Mouse (Mus musculus): ENCODE data around the gene Nfatc2. TPM values are rescaled to one million over a fixed set of nuclear protein-coding genes. Genes with fewer than 3 reads are reported as not detected.

The Nfatc2 gene
- polyA plus RNA-seq, 1 experiment: 0.07 TPM

DNA sequence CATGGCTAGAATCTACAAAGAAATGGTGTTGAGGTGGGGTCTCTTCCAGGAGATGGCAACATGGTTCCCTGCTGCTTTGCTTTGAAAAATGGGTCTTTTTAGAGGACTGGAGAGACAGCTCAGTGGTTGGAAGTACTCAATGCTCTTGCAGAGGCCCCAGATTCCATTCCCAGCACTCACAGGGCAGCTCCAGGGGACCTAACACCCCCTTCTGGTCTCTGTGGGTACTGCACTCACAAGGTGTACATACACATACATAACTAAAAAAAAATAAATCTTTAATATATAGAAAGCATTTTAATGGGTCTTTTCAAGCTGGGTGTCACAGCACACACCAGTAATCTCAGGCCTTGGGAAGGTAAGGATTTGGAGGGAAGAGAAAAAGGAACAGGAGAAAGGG is 89.9 kb downstream of the Nfatc2 start:
- H3K79me2 ChIP-seq (ENCODE audit: control insufficient read depth, insufficient read depth): no peaks in the 10 kb centered on the region
- H3K4me3 ChIP-seq (ENCODE audit: insufficient read depth, poor library complexity, severe bottlenecking): no peak overlapping the region
- H3K36me3 ChIP-seq (ENCODE audit: control insufficient read depth, insufficient read depth): no peaks in the 10 kb centered on the region
- H3K27me3 ChIP-seq (ENCODE audit: control insufficient read depth, insufficient read depth, insufficient read length): peaks cover 3% of the 10 kb centered on the region
- TF ChIP-seq FOSL1 (IDR thresholded peaks at IDR 0.05; ENCODE audit: insufficient read depth, low read length, poor library complexity, severe bottlenecking): no peak
- TF ChIP-seq CEBPB (IDR thresholded peaks at IDR 0.05; ENCODE audit: low read depth): no peak
- TF ChIP-seq MYOD1 (IDR thresholded peaks at IDR 0.05; ENCODE audit: control insufficient read depth, insufficient read length, low read depth): no peak
- H3ac ChIP-seq (ENCODE audit: control insufficient read depth, insufficient read length, low read depth): no peak overlapping the region
- H3K79me3 ChIP-seq (ENCODE audit: low read depth): no peaks in the 10 kb centered on the region

DNA sequence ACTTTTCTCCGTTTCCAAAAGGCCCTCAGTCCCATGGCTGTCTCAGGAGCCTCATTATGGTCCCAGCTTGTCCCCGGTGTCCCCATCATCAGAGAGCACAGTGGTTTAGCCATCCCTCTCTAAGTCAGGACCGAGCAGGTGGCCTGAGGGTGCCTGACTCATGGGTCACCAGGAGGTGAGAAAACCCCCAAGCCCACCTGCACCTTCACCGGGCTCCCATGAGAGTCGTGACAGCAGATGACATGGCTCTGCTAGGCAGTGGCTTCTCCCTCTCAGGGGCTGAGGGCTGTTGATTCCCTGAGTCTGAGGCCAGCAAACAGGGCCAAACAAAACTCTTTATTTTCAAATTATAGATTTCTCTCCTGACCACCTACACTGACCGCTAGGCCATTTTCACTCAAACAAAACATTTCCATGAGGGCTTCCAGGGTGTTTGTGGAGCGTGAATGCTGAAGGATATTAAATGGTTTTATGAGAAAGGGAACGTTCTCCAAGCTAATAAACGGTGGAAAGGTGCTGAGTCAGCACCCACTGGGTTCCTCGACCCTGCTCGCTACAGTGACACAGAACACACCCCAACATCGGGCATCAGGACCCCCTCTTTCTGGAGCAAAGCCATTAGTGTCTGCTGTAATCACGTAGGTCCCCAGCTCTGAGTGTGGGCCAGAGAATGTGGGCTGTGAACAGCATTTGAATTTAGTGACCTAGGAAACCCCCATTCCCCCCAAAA is 92.8 kb downstream of the Nfatc2 start:
- no peaks in the 10 kb centered on the region for H3K79me3 ChIP-seq (ENCODE audit: low read depth)
- H3K27me3 ChIP-seq (ENCODE audit: control insufficient read depth, insufficient read depth, insufficient read length): peaks cover 3% of the 10 kb centered on the region
- TF ChIP-seq MYOD1 (IDR thresholded peaks at IDR 0.05; ENCODE audit: control insufficient read depth, insufficient read length, low read depth) (no peak), MAX (IDR thresholded peaks at IDR 0.05) (no peak), CTCF (IDR thresholded peaks at IDR 0.05; ENCODE audit: control insufficient read depth, insufficient read depth, insufficient read length) (no peak), USF1 (IDR thresholded peaks at IDR 0.05; ENCODE audit: low read depth) (no peak), FOSL1 (IDR thresholded peaks at IDR 0.05; ENCODE audit: insufficient read depth, low read length, poor library complexity, severe bottlenecking) (no peak), MYOG (IDR thresholded peaks at IDR 0.05; ENCODE audit: control insufficient read depth, extremely low read depth, insufficient read length) (no peak), CEBPB (IDR thresholded peaks at IDR 0.05; ENCODE audit: low read depth) (no peak)
- no peaks in the 10 kb centered on the region for H3K79me2 ChIP-seq (ENCODE audit: control insufficient read depth, insufficient read depth)
- no peak overlapping the region for H3K4me3 ChIP-seq (ENCODE audit: insufficient read depth, poor library complexity, severe bottlenecking)
- no peak overlapping the region for H3ac ChIP-seq (ENCODE audit: control insufficient read depth, insufficient read length, low read depth)
- H3K36me3 ChIP-seq (ENCODE audit: control insufficient read depth, insufficient read depth): no peaks in the 10 kb centered on the region

DNA sequence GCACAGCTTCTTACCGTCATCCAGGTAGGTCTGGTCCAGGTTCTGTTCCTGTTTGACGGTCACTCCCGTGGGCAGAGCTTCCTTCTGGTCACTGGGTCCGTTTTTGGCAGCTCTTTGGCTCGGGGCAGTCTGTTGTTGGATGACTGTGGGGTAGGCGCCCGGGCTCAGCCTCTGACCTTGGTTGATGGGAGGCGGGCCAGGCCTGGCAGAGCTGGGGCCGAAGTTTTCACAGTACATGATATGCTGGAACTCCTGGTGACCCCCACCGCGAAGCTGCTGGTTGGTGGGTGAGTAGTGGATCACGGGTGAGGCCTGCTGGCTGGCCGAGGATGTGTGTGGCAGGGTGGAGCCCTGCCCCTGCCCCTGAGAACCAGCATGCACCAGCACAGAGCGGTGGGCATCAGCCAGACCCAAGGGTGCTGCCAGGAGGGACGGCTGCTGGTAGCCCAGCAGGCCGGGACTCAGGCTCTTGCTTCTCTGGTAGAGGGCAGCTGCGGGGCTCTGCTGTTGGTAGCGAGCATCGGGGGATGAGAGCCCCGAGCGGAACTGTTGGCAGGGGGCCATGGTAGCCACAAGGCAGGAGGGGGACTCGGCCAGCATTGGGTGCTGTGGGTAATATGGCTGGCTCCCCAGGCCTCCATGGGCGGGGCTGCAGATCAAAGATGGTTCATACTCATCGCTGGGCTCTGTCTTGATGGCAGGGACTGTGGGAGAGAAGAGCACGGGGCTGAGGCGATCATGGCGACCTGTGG is 96.8 kb downstream of the Nfatc2 start:
- no peak overlapping the region for H3ac ChIP-seq (ENCODE audit: control insufficient read depth, insufficient read length, low read depth)
- no peak for TF ChIP-seq MYOD1 (IDR thresholded peaks at IDR 0.05; ENCODE audit: control insufficient read depth, insufficient read length, low read depth)
- TF ChIP-seq CTCF (IDR thresholded peaks at IDR 0.05; ENCODE audit: control insufficient read depth, insufficient read depth, insufficient read length): no peak
- TF ChIP-seq MYOG (IDR thresholded peaks at IDR 0.05; ENCODE audit: control insufficient read depth, extremely low read depth, insufficient read length): no peak
- TF ChIP-seq FOSL1 (IDR thresholded peaks at IDR 0.05; ENCODE audit: insufficient read depth, low read length, poor library complexity, severe bottlenecking): no peak
- no peak for TF ChIP-seq USF1 (IDR thresholded peaks at IDR 0.05; ENCODE audit: low read depth)
- TF ChIP-seq MAX (IDR thresholded peaks at IDR 0.05): no peak
- TF ChIP-seq CEBPB (IDR thresholded peaks at IDR 0.05; ENCODE audit: low read depth): no peak
- H3K79me3 ChIP-seq (ENCODE audit: low read depth): no peaks in the 10 kb centered on the region
- H3K4me3 ChIP-seq (ENCODE audit: insufficient read depth, poor library complexity, severe bottlenecking): no peak overlapping the region
- no peaks in the 10 kb centered on the region for H3K79me2 ChIP-seq (ENCODE audit: control insufficient read depth, insufficient read depth)
- no peaks in the 10 kb centered on the region for H3K27me3 ChIP-seq (ENCODE audit: control insufficient read depth, insufficient read depth, insufficient read length)
- no peaks in the 10 kb centered on the region for H3K36me3 ChIP-seq (ENCODE audit: control insufficient read depth, insufficient read depth)

DNA sequence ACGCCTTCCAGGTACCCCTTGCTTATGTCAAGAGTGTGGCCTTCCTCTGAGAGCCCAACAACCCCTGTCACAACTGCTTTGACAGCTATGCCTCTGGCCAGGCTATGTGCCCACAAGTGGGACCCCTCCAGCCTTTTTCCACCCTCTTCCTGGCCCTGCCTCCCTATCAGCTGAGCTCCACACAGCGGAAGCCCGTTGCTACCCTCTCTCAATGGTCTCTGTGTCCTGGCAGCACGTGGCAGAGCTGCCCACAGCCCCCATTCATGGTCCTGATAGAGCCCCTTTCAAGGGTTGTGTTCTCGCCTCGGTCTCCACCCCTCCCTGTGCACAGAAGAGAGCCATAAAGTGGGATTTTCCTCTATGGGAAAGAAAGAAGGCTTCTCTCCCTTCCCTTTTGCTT is 97.7 kb downstream of the Nfatc2 start:
- no peaks in the 10 kb centered on the region for H3K79me3 ChIP-seq (ENCODE audit: low read depth)
- no peaks in the 10 kb centered on the region for H3K79me2 ChIP-seq (ENCODE audit: control insufficient read depth, insufficient read depth)
- H3K36me3 ChIP-seq (ENCODE audit: control insufficient read depth, insufficient read depth): no peaks in the 10 kb centered on the region
- H3K4me3 ChIP-seq (ENCODE audit: insufficient read depth, poor library complexity, severe bottlenecking): no peak overlapping the region
- H3K27me3 ChIP-seq (ENCODE audit: control insufficient read depth, insufficient read depth, insufficient read length): no peaks in the 10 kb centered on the region
- TF ChIP-seq USF1 (IDR thresholded peaks at IDR 0.05; ENCODE audit: low read depth) (no peak), MAX (IDR thresholded peaks at IDR 0.05) (no peak), MYOD1 (IDR thresholded peaks at IDR 0.05; ENCODE audit: control insufficient read depth, insufficient read length, low read depth) (no peak)
- H3ac ChIP-seq (ENCODE audit: control insufficient read depth, insufficient read length, low read depth): no peak overlapping the region

DNA sequence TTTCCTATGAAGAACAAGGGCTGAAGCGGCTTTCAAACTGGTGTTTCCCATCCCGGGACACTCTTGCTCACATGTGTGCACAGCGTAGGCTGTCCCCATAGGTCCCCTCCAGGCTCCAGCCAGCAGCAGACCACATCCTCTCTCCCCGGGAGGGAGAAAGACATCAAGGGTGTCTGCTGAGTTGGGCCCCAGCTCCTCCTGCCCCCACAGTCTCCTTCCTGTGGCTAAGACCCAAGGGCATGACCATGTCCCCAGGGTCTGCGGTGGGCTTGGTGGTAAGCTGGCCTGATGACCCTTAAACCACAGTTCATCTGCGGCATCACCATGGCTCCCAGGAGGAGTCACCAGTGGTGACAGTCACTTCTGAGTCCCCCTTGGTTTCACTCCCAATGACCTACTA is 100.7 kb downstream of the Nfatc2 start:
- H3K79me3 ChIP-seq (ENCODE audit: low read depth): no peaks in the 10 kb centered on the region
- H3ac ChIP-seq (ENCODE audit: control insufficient read depth, insufficient read length, low read depth): no peak overlapping the region

More for the DNA sequence above, 100.7 kb downstream of the Nfatc2 start:
- Histone ChIP-seq H3K4me3 (ENCODE audit: insufficient read depth, poor library complexity, severe bottlenecking) (no peak overlapping the region), H3K36me3 (ENCODE audit: control insufficient read depth, insufficient read depth) (no peaks in the 10 kb centered on the region), H3K27me3 (ENCODE audit: control insufficient read depth, insufficient read depth, insufficient read length) (no peaks in the 10 kb centered on the region), H3K79me2 (ENCODE audit: control insufficient read depth, insufficient read depth) (no peaks in the 10 kb centered on the region)
- no peak for TF ChIP-seq MAX (IDR thresholded peaks at IDR 0.05)
- no peak for TF ChIP-seq CEBPB (IDR thresholded peaks at IDR 0.05; ENCODE audit: low read depth)
- TF ChIP-seq MYOG (IDR thresholded peaks at IDR 0.05; ENCODE audit: control insufficient read depth, extremely low read depth, insufficient read length): no peak
- TF ChIP-seq FOSL1 (IDR thresholded peaks at IDR 0.05; ENCODE audit: insufficient read depth, low read length, poor library complexity, severe bottlenecking): no peak
- no peak for TF ChIP-seq USF1 (IDR thresholded peaks at IDR 0.05; ENCODE audit: low read depth)
- no peak for TF ChIP-seq MYOD1 (IDR thresholded peaks at IDR 0.05; ENCODE audit: control insufficient read depth, insufficient read length, low read depth)
- TF ChIP-seq CTCF (IDR thresholded peaks at IDR 0.05; ENCODE audit: control insufficient read depth, insufficient read depth, insufficient read length): no peak

Measured in C2C12 (cell line).